In genomic region chr19:24692691-24693090, GRCm38 (mm10) we compare ENCODE assay signal across 15 mouse cellular contexts. TPM values are rescaled to one million over a fixed set of nuclear protein-coding genes. Genes with fewer than 3 reads are reported as not detected.
"Had no signal": no experiment of that assay in that cellular context is flagged by ENCODE, and none has a peak within 500 bp of the region (broad histone marks: within the 10 kb centered on the region; RNA-seq: fewer than 3 reads in every experiment).

No protein-coding gene starts in this region.

- DNase-seq: left cerebral cortex, postnatal 4 days; liver; liver, embryonic 13.5 days; liver, postnatal 0 days; lung, adult 2 months; lung, embryonic 14.5 days; lung, postnatal 10 days; lung, postnatal 14 days; lung, postnatal 36 days; lung, postnatal 4 days; midbrain, embryonic 14.5 days had no signal

RNA-seq across cellular contexts. Expression of gene Tmem252, which starts 18.9 kb away (rescaled TPM):
- total RNA-seq: megakaryocyte progenitor cell, adult 5-6 weeks; megakaryocyte, adult 5-6 weeks; megakaryocyte-erythroid progenitor cell, adult 5-6 weeks; monocyte, adult 5-6 weeks had no signal
